Mouse (Mus musculus) hindbrain, embryonic 15.5 days (tissue): Measurements from ENCODE around the gene Il11ra1. TPM values are rescaled to one million over a fixed set of nuclear protein-coding genes. Genes with fewer than 3 reads are reported as not detected.
"Not testable (repeated sequence)": the region's sequence is repeated elsewhere in the genome, so short reads cannot be mapped to it uniquely, and the experiment has no call there.

Experiments used
- ATAC-seq: fragments of 200-750 bp; cut with Nextera tagmentation; 2 replicates; pipeline ENCODE4 v1.8.0; 2017; ENCODE audit warnings: low read depth, moderate number of reproducible peaks, moderate TSS enrichment; ENCODE audit not compliant: low FRiP score
- H3K27ac ChIP-seq: fragments of 300-500 bp; sonication (generic); replicated peaks from 2 replicates; pipeline ENCODE4 v1.5.1; 2015; ENCODE audit warnings: mild to moderate bottlenecking, inconsistent platforms
- H3K27me3 ChIP-seq: fragments of 300-500 bp; sonication (generic); 2 replicates; pipeline ENCODE4 v1.6.1; 2015; ENCODE audit warnings: control low read depth, inconsistent platforms
- H3K36me3 ChIP-seq: fragments of 300-500 bp; sonication (generic); 2 replicates; pipeline ENCODE4 v1.6.1; 2015; ENCODE audit warnings: control low read depth, inconsistent platforms
- H3K4me1 ChIP-seq: fragments of 300-500 bp; sonication (generic); replicated peaks from 2 replicates; pipeline ENCODE4 v1.6.1; 2015; ENCODE audit warnings: control low read depth, inconsistent platforms
- H3K4me2 ChIP-seq: fragments of 300-500 bp; sonication (generic); 2 replicates; pipeline ENCODE4 v1.6.1; 2015; ENCODE audit warnings: moderate library complexity, mild to moderate bottlenecking, inconsistent platforms
- H3K4me3 ChIP-seq: fragments of 300-500 bp; sonication (generic); 2 replicates; pipeline ENCODE4 v1.5.1; 2015; ENCODE audit warnings: mild to moderate bottlenecking, inconsistent platforms
- H3K9ac ChIP-seq: fragments of 300-500 bp; sonication (generic); 2 replicates; pipeline ENCODE4 v1.6.1; 2015; ENCODE audit warnings: inconsistent platforms
- H3K9me3 ChIP-seq: fragments of 300-500 bp; sonication (generic); 2 replicates; pipeline ENCODE4 v1.6.1; 2016; ENCODE audit warnings: control low read depth, inconsistent platforms
- WGBS: fragments of 180-500 bp; shearing (Covaris S2); methylation state at CpG from one replicate; pipeline ENCODE4 v1.1.7; 2015; 5-methylcytosine and 5-hydroxymethylcytosine counted together
- polyA plus RNA-seq: library from polyadenylated mRNA; unstranded; fragments of >200 nt; fragmentation: Nextera tagmentation; extraction: Ambion mirVana; gene quantifications from 2 replicates; pipeline ENCODE4 v1.2.1, GENCODE M21; 2015

Gene Il11ra1
- polyA plus RNA-seq, 1 experiment from 2014 or later = 41.6 TPM

GRCm38 (mm10) chr4:41775840-41776239 is 76.1 kb downstream of the Il11ra1 start:
- not testable (repeated sequence) for H3K9me3 ChIP-seq, H3K27ac ChIP-seq, H3K36me3 ChIP-seq, H3K4me3 ChIP-seq, ATAC-seq, H3K9ac ChIP-seq, H3K27me3 ChIP-seq, H3K4me2 ChIP-seq
- 79% methylated on average over 1 of the region's 1 CpGs for WGBS
- peaks cover 12% of the 10 kb centered on the region for H3K4me1 ChIP-seq

DNA sequence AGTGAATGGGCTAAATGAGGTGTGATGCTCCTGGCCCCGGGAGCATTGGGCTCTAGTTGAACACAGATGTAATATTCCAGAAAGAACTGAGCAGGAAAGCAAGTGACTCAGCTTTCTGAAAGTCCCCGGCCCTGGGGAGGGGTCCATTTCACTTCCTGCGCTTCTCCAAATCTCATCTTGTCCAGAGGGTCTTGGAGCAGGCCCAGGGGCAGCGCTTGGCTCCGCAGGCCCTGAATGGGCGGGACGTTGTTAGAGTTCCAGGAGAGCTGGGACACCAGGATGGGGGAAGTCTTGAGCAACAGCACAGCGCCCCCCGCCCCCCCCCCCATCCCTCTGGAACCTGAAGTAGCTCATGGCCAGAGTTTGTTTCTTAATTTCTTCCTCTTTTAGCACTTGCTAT is 81.5 kb downstream of the Il11ra1 start:
- H3K27ac ChIP-seq, H3K9me3 ChIP-seq, H3K9ac ChIP-seq, H3K27me3 ChIP-seq, H3K4me1 ChIP-seq, ATAC-seq, H3K36me3 ChIP-seq, H3K4me3 ChIP-seq, H3K4me2 ChIP-seq: not testable (repeated sequence)
- WGBS = 27% methylated on average over 9 of the region's 9 CpGs

- not testable (repeated sequence) for H3K4me1 ChIP-seq, H3K36me3 ChIP-seq, H3K9me3 ChIP-seq, H3K4me3 ChIP-seq, H3K27ac ChIP-seq, H3K9ac ChIP-seq, ATAC-seq, H3K4me2 ChIP-seq, H3K27me3 ChIP-seq
- 20% methylated on average over 16 of the region's 21 CpGs for WGBS
Measured at GRCm38 (mm10) chr4:41781748-41782485, 82.1 kb downstream of the Il11ra1 start.

GRCm38 (mm10) chr4:41782711-41783110 is 82.9 kb downstream of the Il11ra1 start:
- not testable (repeated sequence) for ATAC-seq, H3K4me2 ChIP-seq, H3K9me3 ChIP-seq, H3K4me1 ChIP-seq, H3K9ac ChIP-seq, H3K27ac ChIP-seq, H3K4me3 ChIP-seq, H3K36me3 ChIP-seq, H3K27me3 ChIP-seq
- WGBS = 25% methylated on average over 4 of the region's 4 CpGs

DNA sequence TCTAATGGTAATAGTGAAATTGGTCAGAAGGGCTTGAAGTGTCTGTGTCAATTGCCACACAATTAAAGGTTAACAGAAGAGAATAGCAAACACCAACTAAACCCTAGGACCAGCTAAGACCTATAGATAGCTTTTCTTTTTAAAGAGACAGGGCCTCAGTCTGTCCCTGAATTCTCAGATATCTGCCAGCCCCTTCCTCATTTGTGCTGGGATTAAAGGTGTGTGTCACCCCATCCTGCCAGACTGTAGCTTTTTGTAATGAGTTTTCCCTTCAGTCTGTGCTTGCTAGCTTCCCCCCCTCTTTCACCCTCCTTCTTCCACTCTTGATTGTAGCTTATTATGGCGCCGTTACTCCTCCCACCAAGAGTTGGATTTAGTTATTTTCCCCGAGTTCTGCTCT is 83.4 kb downstream of the Il11ra1 start:
- WGBS = 42% methylated on average over 3 of the region's 3 CpGs

More for the DNA sequence above, 83.4 kb downstream of the Il11ra1 start:
- H3K9ac ChIP-seq, ATAC-seq, H3K4me1 ChIP-seq, H3K27ac ChIP-seq, H3K36me3 ChIP-seq, H3K9me3 ChIP-seq, H3K4me2 ChIP-seq, H3K4me3 ChIP-seq, H3K27me3 ChIP-seq: not testable (repeated sequence)

Other genes starting within 250 kb of the Il11ra1 start
- gene Kif24, start 235.1 kb upstream of the Il11ra1 start, polyA plus RNA-seq = 2.9 and 4.1 TPM in 2 replicates
- gene Nudt2, start 234.8 kb upstream of the Il11ra1 start, polyA plus RNA-seq = 68.3 and 76.0 TPM in 2 replicates
- 11.2 and 14.0 TPM in 2 replicates for gene AI464131, start 196.9 kb upstream of the Il11ra1 start, polyA plus RNA-seq
- 17.0 and 19.3 TPM in 2 replicates for gene 1110017D15Rik, start 182.7 kb upstream of the Il11ra1 start, polyA plus RNA-seq
- 17.6 and 19.0 TPM in 2 replicates for gene Fam219a, start 130.5 kb upstream of the Il11ra1 start, polyA plus RNA-seq
- 2.0 and 2.6 TPM in 2 replicates for gene Dnaic1, start 130.2 kb upstream of the Il11ra1 start, polyA plus RNA-seq
- gene Enho, start 59.7 kb upstream of the Il11ra1 start, polyA plus RNA-seq = 106 and 122 TPM in 2 replicates
- gene Cntfr, start 2.9 kb upstream of the Il11ra1 start, polyA plus RNA-seq = 29.1 and 33.0 TPM in 2 replicates
- 58.7 and 58.8 TPM in 2 replicates for gene Rpp25l, start 13.5 kb downstream of the Il11ra1 start, polyA plus RNA-seq
- gene Dctn3, start 23.2 kb downstream of the Il11ra1 start, polyA plus RNA-seq = 298 and 299 TPM in 2 replicates
- 0.86 and 1.1 TPM in 2 replicates for gene Arid3c, start 31.2 kb downstream of the Il11ra1 start, polyA plus RNA-seq
- gene Galt, start 55.2 kb downstream of the Il11ra1 start, polyA plus RNA-seq = 48.0 and 53.9 TPM in 2 replicates
- 78.5 and 79.3 TPM in 2 replicates for gene Sigmar1, start 56.2 kb downstream of the Il11ra1 start, polyA plus RNA-seq
- gene Ccl27a, start 74.3 kb downstream of the Il11ra1 start, polyA plus RNA-seq = 258 and 281 TPM in 2 replicates
- not detected in 2 replicates for gene Gm21541, start 203.6 kb downstream of the Il11ra1 start, polyA plus RNA-seq
- gene Gm20878, start 241.6 kb downstream of the Il11ra1 start, polyA plus RNA-seq = 11.2 and 11.5 TPM in 2 replicates